Mouse (Mus musculus): Measurements from ENCODE around the gene Tmx4.
A peak's percentile ranks its signal among the peaks of the same experiment; 100 is the strongest.
"Not testable (repeated sequence)": the region's sequence is repeated elsewhere in the genome, so short reads cannot be mapped to it uniquely, and the experiment has no call there.

The Tmx4 gene

GRCm38 (mm10) chr2:134643514-134644300 is at the start of gene Tmx4:
Gene Tmx4, minus strand, starts transcription at chr2:134644145.
- peak; percentile 99 for DNase-seq

DNA sequence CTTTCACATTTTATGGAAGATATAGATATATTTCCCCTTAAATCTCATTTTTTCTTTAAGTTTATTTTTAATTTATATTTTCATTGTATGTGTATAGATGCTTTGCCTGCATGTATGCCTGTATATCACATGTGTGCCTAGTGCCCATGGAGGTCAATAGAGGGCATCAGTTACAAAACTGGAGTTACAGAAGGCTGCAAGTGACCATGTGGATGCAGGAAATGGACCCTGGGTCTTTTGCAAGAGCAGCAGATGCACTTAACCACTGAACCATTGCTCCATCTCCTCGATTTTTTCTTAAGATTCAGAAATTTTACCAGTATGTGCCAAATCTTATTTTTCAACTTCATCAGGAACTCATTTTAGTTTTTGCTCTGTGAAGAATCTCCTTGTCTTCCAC is 48.2 kb upstream of the Tmx4 start:
- no peak for DNase-seq

GRCm38 (mm10) chr2:134691055-134691454 is 47.1 kb upstream of the Tmx4 start:
- DNase-seq = no peak

GRCm38 (mm10) chr2:134682326-134682725 is 38.4 kb upstream of the Tmx4 start:
- DNase-seq = no peak

GRCm38 (mm10) chr2:134681271-134681961 is 37.5 kb upstream of the Tmx4 start:
- DNase-seq = peak; percentile 67

- no peak for DNase-seq
Measured at GRCm38 (mm10) chr2:134679567-134679966, 35.6 kb upstream of the Tmx4 start.

DNA sequence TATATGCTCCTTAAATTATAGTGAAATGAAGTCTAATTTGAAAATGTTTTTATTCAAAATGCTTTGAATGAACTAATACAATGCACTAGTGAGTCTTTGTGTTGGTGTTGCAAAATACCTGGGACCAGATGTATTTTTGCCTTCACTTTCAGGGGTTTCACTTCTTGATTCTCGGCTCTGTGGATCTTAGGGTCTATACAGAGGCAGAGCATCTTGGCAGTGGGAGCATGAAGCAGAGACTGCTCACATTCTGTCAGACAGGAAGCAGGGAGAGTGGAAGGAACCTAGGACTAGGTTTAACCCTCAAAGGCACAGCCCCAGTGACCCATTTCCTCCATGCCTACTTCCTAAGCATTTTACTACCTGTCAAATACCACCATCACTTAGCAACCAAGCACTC is 31.5 kb upstream of the Tmx4 start:
- no peak for DNase-seq

- DNase-seq = no peak
Measured at GRCm38 (mm10) chr2:134673604-134674003, 29.7 kb upstream of the Tmx4 start.

DNA sequence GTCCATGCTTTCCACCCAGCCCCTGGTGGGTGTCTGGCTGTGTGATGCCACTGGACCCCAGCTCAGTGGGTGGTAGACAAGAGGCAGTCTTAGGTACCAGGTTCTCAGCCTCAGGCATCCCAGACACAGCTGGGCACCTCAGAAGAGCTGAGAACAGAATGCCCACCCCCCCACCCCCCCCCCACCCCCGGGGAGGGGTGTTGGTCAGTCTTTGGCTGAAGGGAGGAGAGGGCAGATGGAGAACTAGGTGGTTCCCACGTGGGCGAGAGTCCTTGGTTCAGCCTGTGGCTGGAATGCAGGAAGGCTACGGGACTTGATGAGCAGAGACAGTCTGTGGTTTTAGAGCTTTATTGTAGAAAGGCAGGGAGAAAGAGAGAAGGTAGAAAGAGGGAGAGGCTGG is 12.5 kb upstream of the Tmx4 start:
- DNase-seq = no peak

DNA sequence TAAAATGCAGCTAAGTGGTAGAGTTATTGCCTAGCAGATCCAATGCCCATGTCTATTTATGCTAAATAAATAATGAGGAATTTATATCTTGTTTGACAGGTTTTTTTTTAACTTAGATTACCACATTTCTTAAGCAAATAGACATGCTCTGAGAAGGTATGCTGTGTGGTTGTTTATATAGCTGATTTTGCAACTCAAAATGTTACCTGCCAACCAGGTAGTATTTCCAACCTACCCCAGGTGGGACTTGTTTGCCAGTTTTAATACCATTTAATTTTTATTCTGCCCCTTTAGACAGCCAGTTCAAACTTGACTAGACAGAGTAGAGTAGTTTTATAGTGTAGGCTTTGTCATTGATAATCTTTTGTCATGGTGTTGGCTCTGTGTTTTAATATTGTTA is 10.7 kb upstream of the Tmx4 start:
- DNase-seq = no peak

DNA sequence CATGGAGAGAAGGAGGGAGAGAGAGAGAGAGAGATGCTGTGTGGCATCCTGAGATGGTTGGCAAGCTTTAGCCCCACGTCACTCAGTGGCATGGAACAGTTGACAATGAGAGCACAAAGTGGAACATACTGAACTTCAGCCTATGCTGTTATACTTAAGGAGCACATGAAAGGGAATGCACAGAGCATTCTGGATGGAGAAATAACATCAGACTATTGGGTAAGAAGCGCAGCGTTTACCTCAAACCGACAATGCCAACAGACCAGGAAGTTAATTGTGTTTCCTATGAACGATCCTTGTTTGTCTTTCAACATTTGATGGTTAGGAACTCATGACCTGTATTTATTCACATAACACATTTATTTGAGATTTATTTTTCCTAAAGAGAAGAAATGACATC is 8.8 kb upstream of the Tmx4 start:
- no peak for DNase-seq

DNA sequence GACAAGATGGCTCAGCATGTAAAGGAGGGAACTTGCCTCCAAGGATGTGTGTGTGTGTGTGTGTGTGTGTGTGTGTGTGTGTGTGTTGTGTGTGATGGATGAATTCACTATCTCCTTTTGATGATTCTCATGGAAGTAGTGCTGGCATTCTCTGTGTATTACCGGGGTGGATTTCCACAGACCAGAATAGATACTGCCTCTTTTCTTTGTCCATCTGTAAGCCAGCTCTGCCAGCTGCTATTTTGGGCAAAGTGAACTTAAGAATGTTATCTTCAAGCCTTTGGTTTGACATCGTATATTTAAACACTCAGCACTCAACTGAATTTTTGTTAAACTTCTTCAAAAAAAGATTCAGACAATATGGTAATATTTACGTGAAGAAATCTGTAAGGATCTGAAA is 5.1 kb upstream of the Tmx4 start:
- DNase-seq = no peak

DNA sequence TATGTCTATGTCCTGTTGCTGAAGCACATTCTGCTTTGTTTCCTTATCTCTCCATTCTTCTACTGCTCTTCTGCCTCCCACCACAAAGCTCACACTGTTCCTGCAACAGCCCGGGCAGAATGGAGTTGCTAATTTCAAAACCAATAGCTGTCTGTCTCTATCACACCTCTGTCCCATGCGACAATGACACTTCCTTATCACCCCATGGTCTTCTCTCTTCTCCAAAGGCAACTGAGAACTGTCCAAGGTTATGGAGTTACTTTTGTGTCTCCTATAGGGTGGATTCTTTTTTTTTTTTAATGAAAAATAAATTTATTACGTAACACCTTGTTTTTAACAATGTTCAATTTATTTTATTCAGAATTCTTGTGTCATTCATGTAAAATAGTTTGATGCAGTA is 1.8 kb upstream of the Tmx4 start:
- no peak for DNase-seq

- DNase-seq = no peak
Measured at GRCm38 (mm10) chr2:134645166-134645565, 1.2 kb upstream of the Tmx4 start.

- DNase-seq = peak; percentile 56
Measured at GRCm38 (mm10) chr2:134644301-134644912, 462 bp upstream of the Tmx4 start.

GRCm38 (mm10) chr2:134642377-134642776 is 1.6 kb downstream of the Tmx4 start:
- DNase-seq = peak; percentile 51

DNA sequence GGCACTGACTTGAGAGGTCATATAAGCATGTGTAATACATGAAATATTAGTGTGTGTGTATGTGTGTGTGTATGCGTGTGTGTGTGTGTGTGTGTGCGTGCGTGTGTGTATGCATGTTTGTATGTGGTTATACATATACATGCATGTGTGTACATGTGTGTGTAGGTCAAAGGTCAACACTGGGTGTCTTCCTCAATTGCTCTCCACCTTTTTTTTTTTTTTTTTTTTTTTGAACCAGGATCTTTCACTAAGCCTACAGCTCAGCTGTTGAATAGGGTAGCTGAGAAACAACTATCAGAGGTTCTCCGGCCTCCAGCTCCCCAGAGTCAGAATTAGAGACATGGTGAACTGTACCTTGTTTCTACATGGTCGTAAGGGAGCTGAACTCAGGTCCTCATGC is 2.6 kb downstream of the Tmx4 start:
- no peak for DNase-seq

DNA sequence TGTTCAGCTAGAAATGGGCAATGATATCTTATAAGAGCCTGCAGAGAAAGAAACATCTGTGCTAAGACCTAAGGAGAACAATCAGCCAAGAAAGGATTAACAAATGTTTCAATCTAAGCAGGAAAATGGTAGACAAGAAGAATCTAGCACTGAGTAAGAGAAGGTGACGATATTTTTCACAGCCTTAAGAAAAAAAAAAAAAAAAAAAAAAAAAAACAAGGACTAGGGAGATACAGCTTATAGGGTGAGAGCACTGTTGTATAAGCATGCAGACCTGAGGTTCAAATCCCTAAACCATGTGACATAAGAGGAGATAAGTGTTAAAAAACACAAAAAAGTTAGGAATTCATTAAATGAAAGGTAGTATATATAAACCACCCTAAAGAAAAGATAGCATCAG is 3.5 kb downstream of the Tmx4 start:
- DNase-seq = no peak

DNA sequence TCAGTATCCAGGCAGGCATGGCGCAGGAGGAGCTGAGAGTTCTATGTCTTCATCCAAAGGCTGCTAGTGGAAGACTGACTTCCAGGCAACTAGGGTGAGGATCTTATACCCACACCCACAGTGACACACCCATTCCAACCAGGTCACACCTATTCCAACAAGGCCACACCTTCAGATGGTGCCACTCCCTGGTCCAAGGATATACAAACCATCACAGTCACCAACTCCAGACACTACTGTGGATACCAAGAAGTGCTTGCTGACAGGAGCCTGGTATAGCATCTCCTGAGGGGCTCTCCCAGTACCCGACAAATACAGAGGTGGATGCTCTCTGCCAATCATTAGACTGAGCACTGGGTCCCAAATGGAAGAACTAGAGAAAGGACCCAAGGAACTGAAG is 15.4 kb downstream of the Tmx4 start:
- not testable (repeated sequence) for DNase-seq

DNA sequence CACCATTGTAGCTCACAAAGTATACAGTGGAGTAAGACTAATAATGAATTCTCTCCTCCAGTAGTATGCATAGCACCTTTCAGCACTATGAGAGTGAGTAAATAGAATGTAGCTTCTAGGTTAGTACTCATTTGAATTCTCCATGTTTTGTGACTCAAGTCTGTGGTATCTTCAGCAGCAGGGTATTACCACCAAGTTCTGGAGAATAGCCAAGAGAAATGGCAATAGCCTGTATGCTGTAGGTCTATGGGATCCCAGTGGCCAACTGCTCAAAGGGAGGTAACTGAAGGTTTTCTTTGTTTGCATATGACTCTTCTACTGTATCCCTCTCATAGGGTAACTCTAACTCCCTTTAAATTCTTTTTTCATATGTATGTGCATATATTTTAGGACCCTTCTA is 39.0 kb downstream of the Tmx4 start:
- DNase-seq = no peak

GRCm38 (mm10) chr2:134591081-134591694 is 52.8 kb downstream of the Tmx4 start:
- DNase-seq = no peak

- no peak for DNase-seq
Measured at GRCm38 (mm10) chr2:134585243-134585642, 58.7 kb downstream of the Tmx4 start.

GRCm38 (mm10) chr2:134559422-134559821 is 84.5 kb downstream of the Tmx4 start:
- DNase-seq = no peak

Measured in cerebellum, adult 9-10 months (tissue).